Mouse (Mus musculus) lung, postnatal 36 days (tissue): Measurements from ENCODE around the gene Phactr3.

ENCODE experiments used
- DNase-seq: peaks from one replicate; pipeline ENCODE4 v3.0.0; 2022; ENCODE audit warnings: mixed read lengths

The Phactr3 gene

GRCm38 (mm10) chr2:178118801-178119560 is at the start of gene Phactr3:
Phactr3 (plus strand) TSS chr2:178118975.
- DNase-seq = no peak

GRCm38 (mm10) chr2:178078166-178078717 is 40.5 kb upstream of the Phactr3 start, which contains the start of gene Zfp931:
Zfp931 (minus strand) TSS chr2:178078476.
- peak; percentile 27 for DNase-seq

- no peak for DNase-seq
Observed at GRCm38 (mm10) chr2:178089586-178089985, 29.2 kb upstream of the Phactr3 start.

DNA sequence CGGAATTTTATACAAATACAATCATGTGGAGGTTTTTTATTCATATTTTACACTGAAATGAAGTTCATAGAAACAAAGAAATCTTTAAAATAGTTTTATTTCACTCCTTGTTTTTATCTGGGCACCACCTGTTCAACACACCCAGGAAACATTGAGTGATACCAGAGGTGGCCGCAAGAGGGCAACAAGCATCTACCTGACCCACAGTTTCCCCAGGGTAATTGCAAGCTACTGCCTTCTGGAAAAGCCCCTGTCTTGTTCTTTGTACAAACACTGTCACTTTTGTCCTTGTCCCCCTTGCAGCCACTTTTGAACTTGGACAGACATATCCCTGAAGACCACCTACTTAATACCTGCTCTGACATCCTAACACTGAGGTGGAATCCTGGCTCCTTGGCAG is 20.8 kb upstream of the Phactr3 start:
- peak; percentile 64 for DNase-seq

- peak; percentile 54 for DNase-seq
Observed at GRCm38 (mm10) chr2:178101957-178102356, 16.8 kb upstream of the Phactr3 start.

- peak; percentile 29 for DNase-seq
Observed at GRCm38 (mm10) chr2:178117946-178118345, 829 bp upstream of the Phactr3 start.

DNA sequence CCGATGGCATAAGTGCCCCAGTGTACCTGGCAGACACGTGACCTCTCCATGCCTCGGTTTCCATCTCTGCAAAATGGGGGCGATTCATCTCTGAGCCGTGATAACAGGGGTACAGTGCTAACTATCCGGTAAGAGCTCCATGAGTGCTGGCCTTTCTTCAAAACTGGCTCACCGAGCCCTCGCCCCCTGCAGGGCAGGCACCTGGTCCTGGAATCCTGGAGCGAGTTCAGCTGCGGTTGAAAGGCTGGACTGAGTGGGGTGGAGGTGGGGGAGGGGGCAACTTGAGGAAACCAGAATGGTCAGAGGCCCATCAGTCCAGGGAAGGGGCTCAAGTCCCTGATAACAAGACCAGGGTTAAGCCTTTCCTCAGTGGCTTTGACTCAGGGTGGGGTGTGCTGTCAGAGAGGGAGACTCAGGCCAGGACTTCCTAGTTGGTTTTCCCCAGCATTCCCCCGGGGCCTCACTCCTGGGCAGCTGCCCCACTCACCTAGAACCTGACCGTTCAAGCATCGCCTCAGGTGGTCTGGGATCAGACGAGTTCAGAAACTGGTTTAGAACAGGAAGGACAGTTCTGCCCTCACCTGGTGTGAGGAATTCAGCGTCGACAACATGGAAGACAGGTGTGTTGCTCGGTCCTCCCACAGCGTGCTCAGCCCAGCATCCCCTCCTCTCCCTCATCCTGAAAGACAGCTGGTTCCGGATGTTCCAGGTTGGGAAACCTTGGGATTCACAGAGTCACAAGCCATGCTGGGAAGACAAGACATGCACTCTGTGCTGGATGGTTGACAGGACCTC is 983 bp downstream of the Phactr3 start:
- DNase-seq = no peak

GRCm38 (mm10) chr2:178120356-178120645 is 1.5 kb downstream of the Phactr3 start:
- no peak for DNase-seq

- DNase-seq = no peak
Observed at GRCm38 (mm10) chr2:178120651-178121374, 2.0 kb downstream of the Phactr3 start.

DNA sequence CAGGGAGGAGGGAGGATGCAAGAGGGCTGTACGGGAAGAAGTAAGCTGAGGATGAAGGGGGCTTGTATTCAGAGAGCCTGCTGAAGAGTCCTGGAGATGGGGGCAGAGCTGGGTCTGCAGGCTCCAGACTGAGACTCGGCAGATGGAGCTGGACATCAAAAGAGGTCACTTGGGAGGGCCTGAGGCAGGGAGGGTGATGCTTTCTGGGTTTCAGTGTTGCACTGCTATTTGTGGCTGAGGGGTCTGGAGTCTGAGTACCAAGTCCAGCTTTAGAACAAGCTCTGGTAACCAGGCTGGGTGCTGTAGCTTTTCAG is 2.6 kb downstream of the Phactr3 start:
- no peak for DNase-seq

DNA sequence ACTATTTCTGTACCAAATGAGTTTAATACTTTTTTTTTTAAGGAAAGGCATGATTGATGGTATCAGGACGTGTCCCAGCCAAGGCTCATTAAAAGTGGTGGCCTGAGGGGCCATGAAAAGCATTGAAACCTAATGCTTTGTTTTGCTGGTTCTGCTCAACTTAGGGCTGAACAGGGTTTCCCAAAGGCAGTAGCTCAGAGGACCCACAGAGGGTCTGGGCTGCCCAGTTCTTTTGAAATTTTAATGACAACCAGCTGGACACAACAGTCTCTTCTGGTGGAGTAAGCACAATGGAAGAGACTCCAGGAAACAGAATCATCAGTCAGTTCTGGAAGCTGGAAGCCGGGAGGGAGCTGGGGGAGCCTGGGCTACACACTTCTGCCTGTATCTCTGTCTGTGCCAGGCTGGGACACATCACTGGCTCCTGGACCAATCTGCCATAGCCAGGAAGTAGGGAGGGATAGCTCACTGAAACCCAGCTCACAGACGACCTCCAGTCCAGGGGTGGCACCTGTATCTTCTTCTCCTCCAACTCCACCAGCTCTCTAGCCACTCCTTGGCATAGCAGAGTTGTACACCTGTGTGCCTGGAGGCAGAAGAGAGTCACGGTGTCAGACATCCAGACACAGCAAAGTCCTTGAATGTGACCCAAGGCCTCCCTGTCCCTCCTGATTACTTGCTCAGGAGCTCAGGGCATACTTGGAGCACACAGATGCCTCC is 3.3 kb downstream of the Phactr3 start:
- no peak for DNase-seq

- no peak for DNase-seq
Observed at GRCm38 (mm10) chr2:178123466-178123865, 4.7 kb downstream of the Phactr3 start.

DNA sequence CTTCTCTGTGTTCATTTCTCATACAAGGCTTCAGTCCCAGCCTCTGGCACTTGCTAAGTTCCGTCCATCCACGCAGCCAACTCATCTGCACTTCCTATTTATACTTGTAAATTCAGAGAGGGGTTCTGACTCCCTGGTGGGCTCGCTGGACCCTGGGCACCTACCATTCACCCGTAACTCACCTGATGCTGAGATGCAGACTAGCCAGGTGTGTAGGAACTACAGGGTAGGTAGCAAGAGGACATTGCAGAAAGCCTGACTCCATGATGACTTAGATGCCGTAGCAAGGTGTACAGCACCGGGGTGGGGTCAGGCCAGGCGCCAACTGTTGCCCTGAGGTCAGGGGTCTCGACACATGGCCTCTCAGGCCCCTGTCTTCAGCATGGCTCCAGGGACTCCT is 6.7 kb downstream of the Phactr3 start:
- no peak for DNase-seq

GRCm38 (mm10) chr2:178126041-178126820 is 7.5 kb downstream of the Phactr3 start:
- no peak for DNase-seq

DNA sequence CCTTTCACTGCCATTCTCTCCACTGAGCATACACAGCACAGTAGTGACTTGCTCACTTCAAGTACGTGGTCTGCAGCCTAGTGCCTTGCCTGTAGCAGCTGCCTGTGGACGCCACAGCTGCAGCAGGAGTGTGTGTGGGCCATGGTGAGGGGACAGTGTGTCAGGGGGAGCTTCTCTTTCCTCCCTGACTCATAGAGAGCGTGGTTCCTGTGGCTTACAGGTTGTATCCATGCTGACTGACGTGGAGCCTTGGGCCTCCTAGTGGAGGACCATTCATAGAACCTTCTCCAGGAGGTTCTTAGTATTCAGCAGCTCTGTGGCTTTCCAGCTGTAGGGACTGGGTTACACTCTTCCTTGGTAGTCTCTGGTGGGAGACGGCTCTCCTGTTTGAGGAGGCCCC is 9.8 kb downstream of the Phactr3 start:
- no peak for DNase-seq

- no peak for DNase-seq
Observed at GRCm38 (mm10) chr2:178129161-178129560, 10.4 kb downstream of the Phactr3 start.

DNA sequence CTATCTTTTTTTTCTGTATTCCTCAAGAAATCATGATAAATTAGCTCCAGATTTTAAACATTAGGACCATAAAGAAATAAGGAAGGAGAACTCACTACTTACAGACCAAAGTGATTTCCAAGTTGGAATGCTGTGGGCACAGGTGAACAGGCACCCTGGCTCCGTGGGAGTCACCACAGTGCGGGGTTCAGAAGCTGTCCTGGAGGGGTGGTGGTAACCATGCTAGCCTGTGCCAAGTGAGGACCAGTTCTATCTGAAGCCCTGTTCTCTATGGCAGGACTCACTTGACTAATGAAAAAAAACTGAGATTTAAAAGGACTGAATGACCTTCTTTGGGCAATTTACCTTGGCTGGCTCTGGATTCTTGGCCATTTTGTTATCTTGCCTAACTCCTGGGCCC is 10.9 kb downstream of the Phactr3 start:
- no peak for DNase-seq

- no peak for DNase-seq
Observed at GRCm38 (mm10) chr2:178130536-178130935, 11.8 kb downstream of the Phactr3 start.

GRCm38 (mm10) chr2:178131011-178131410 is 12.2 kb downstream of the Phactr3 start:
- DNase-seq = no peak

GRCm38 (mm10) chr2:178131606-178132365 is 13.0 kb downstream of the Phactr3 start:
- DNase-seq = no peak

- DNase-seq = no peak
Observed at GRCm38 (mm10) chr2:178135713-178136112, 16.9 kb downstream of the Phactr3 start.
